ENCODE assay signal across 10 mouse cellular contexts in the genomic region with DNA sequence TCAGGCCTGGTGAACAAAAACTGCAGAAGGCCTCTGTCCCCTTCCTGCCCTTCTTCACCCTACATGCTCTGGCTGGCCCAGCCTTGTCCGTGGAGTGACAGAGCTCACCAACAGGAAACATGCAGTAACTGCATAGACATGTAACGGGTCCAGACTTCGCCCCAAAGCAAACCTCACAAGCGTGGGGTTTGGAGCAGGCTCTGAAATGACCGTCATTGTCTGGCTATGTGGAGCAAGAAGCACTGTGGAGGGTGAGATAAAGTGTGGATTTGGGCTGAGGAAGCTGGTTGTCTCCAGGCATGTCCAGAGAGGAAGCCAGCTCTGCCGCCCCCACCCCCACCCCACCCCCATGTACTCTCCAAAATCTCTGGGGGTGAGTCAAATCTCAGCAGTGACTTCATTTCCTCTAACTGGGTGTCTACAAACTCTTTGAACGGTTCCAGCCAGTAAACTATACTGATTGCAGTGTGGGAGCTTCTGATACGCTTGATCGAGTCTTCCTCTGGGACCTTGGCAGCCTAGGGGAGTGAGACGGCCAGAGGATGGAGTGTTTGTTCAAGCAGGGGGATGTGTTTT.
DNase-seq lines count a peak whose midpoint lies in the region; ATAC-seq and TF ChIP-seq lines count a peak whose summit lies in the region.
"Had no signal": no experiment of that assay in that cellular context is flagged by ENCODE, and none has a peak within 500 bp of the region (broad histone marks: within the 10 kb centered on the region; RNA-seq: fewer than 3 reads in every experiment).

No protein-coding gene starts in this region.

- H3K9me3 ChIP-seq in intestine, postnatal 0 days (ENCODE audit: control insufficient read depth) = no peaks in the 10 kb centered on the region
- no peaks in the 10 kb centered on the region for H3K9me3 ChIP-seq in neural tube, embryonic 15.5 days (replicated peaks)
- H3K9me3 ChIP-seq: embryonic facial prominence, embryonic 13.5 days had no signal

- no peak for TF ChIP-seq CTCF in cerebellum, adult 2 months (IDR thresholded peaks at IDR 0.05; ENCODE audit: borderline replicate concordance, insufficient read depth, low read depth, low read length)
- TF ChIP-seq CTCF in intestine, postnatal 0 days (IDR thresholded peaks at IDR 0.05; ENCODE audit: low read depth) = no peak

- H3K27me3 ChIP-seq in cerebellum, adult 2 months (ENCODE audit: control insufficient read depth, insufficient read depth, low read length) = no peaks in the 10 kb centered on the region
- no peaks in the 10 kb centered on the region for H3K27me3 ChIP-seq in intestine, postnatal 0 days (replicated peaks; ENCODE audit: control insufficient read depth, insufficient read depth, low read length)
- no peaks in the 10 kb centered on the region for H3K27me3 ChIP-seq in neural tube, embryonic 15.5 days (replicated peaks)
- H3K27me3 ChIP-seq: embryonic facial prominence, embryonic 13.5 days had no signal

- no peak for ATAC-seq in intestine, postnatal 0 days
- no peak for ATAC-seq in neural tube, embryonic 15.5 days (ENCODE audit: low FRiP score)
- ATAC-seq in cerebellum, adult (ENCODE audit: insufficient number of reproducible peaks, low FRiP score, low TSS enrichment) = no peak
- no peak for ATAC-seq in megakaryocyte, adult 5-6 weeks (ENCODE audit: poor library complexity, severe bottlenecking)

- 46% methylated on average over 10 of the region's 10 CpGs for WGBS in cerebellum, adult 2 months
- whole genome bisulfite sequencing in intestine, postnatal 0 days = 63% methylated on average over 10 of the region's 10 CpGs
- 75% methylated on average over 10 of the region's 10 CpGs for WGBS in neural tube, embryonic 15.5 days

- H3K27ac ChIP-seq in cerebellum, adult 2 months (ENCODE audit: insufficient read depth, low read length) = peak overlapping the region; percentile 67
- peak overlapping the region; percentile 28; the same call in 1 of the 2 replicates for H3K27ac ChIP-seq in intestine, postnatal 0 days (ENCODE audit: low read depth, low read length)
- H3K27ac ChIP-seq in neural tube, embryonic 15.5 days (replicated peaks) = no peak overlapping the region
- H3K27ac ChIP-seq: embryonic facial prominence, embryonic 13.5 days had no signal

- peaks cover 11% of the 10 kb centered on the region for H3K36me3 ChIP-seq in intestine, postnatal 0 days (ENCODE audit: control insufficient read depth, insufficient read depth)
- H3K36me3 ChIP-seq in neural tube, embryonic 15.5 days = no peaks in the 10 kb centered on the region
- H3K36me3 ChIP-seq: embryonic facial prominence, embryonic 13.5 days had no signal

- no peak overlapping the region for H3K4me2 ChIP-seq in intestine, postnatal 0 days (replicated peaks; ENCODE audit: low read depth)
- no peak overlapping the region for H3K4me2 ChIP-seq in neural tube, embryonic 15.5 days
- H3K4me2 ChIP-seq: embryonic facial prominence, embryonic 13.5 days had no signal

- peak; percentile 33 to 56 for DNase-seq in cerebellum, adult 2 months
- DNase-seq in cerebellum, postnatal 10 days = no peak
- peak; percentile 60 for DNase-seq in fibroblast of lung, adult 2 months (ENCODE audit: low read depth)
- peak; percentile 63 to 80 for DNase-seq in lung, postnatal 4 days
- DNase-seq: adrenal gland, adult 8-10 months had no signal

- no peak for TF ChIP-seq POLR2A in cerebellum, adult 2 months (IDR thresholded peaks at IDR 0.05; ENCODE audit: borderline replicate concordance, insufficient read depth, low read length)

- H3K4me1 ChIP-seq in cerebellum, adult 2 months (ENCODE audit: control insufficient read depth, insufficient read depth, low read length) = peaks cover 52% of the 10 kb centered on the region
- no peaks in the 10 kb centered on the region for H3K4me1 ChIP-seq in intestine, postnatal 0 days (replicated peaks; ENCODE audit: control insufficient read depth, insufficient read depth, low read length)
- peaks cover 18% of the 10 kb centered on the region for H3K4me1 ChIP-seq in neural tube, embryonic 15.5 days

- no peak overlapping the region for H3K9ac ChIP-seq in intestine, postnatal 0 days (ENCODE audit: low read depth, low read length)
- H3K9ac ChIP-seq in neural tube, embryonic 15.5 days (replicated peaks) = no peak overlapping the region
- H3K9ac ChIP-seq: embryonic facial prominence, embryonic 13.5 days had no signal

- H3K4me3 ChIP-seq in cerebellum, adult 2 months (replicated peaks; ENCODE audit: insufficient read depth, low read depth, low read length) = no peak overlapping the region
- no peak overlapping the region for H3K4me3 ChIP-seq in intestine, postnatal 0 days (ENCODE audit: low read depth, low read length)
- H3K4me3 ChIP-seq in neural tube, embryonic 15.5 days (replicated peaks) = no peak overlapping the region
- H3K4me3 ChIP-seq: embryonic facial prominence, embryonic 13.5 days had no signal

Comparison
In these comparisons a context has a peak if more than half of its experiments do, and no peak if none do; other contexts are left out.
1. DNase-seq: peak in cerebellum, adult 2 months (2 of 2), fibroblast of lung, adult 2 months (single experiment) and lung, postnatal 4 days (2 of 2); none in cerebellum, postnatal 10 days (0 of 2).